Mouse (Mus musculus) G1E (cell line): ENCODE measurements around the gene Cxcr5.

Source experiments
- CTCF ChIP-seq: IDR thresholded peaks from 2 replicates; pipeline ENCODE4 v1.5.1; 2012; ENCODE audit warnings: low read depth, low read length, inconsistent platforms, mixed read lengths
- GATA1 ChIP-seq: IDR thresholded peaks from 2 replicates; pipeline ENCODE4 v1.6.1; 2012; ENCODE audit warnings: borderline replicate concordance, low read length, inconsistent platforms, mixed read lengths
- POLR2AphosphoS5 ChIP-seq: IDR thresholded peaks from 2 replicates; pipeline ENCODE4 v1.6.1; 2012; ENCODE audit warnings: low read depth, low read length, inconsistent platforms; ENCODE audit not compliant: insufficient replicate concordance
- TAL1 ChIP-seq: conservative IDR thresholded peaks from 2 replicates; pipeline ENCODE4 v1.6.1; 2012; ENCODE audit warnings: low read depth, low read length, inconsistent platforms, mixed read lengths

GRCm38 (mm10) chr9:44600801-44601200, 39.1 kb upstream of the Cxcr5 start:
- TF ChIP-seq CTCF (no peak), TAL1 (no peak), GATA1 (no peak), POLR2AphosphoS5 (no peak)
